26 mouse cellular contexts compared by ENCODE assay signal in genomic region chr19:18799646-18800045, GRCm38 (mm10). TPM values are rescaled to one million over a fixed set of nuclear protein-coding genes. Genes with fewer than 3 reads are reported as not detected.
DNase-seq lines count a peak whose midpoint lies in the region; ATAC-seq lines count a peak whose summit lies in the region.
"Had no signal": no experiment of that assay in that cellular context is flagged by ENCODE, and none has a peak within 500 bp of the region (broad histone marks: within the 10 kb centered on the region; RNA-seq: fewer than 3 reads in every experiment).

No protein-coding gene starts in this region.

- H3K36me3 ChIP-seq in liver, embryonic 12.5 days, result no peaks in the 10 kb centered on the region
- H3K36me3 ChIP-seq: G1E had no signal

- DNase-seq in ES-CJ7 (ENCODE audit: low read depth, low spot score) (peak; percentile 23), R1 (ENCODE audit: low read depth, low spot score) (peak; percentile 23), ZHBTc4 (ENCODE audit: low read depth, low spot score) (peak; percentile 51)
- DNase-seq in spleen, postnatal 36 days (ENCODE audit: low spot score in 2 of 2), result no peak
- DNase-seq: adrenal gland, adult 2 months; adrenal gland, adult 8-10 months; adrenal gland, postnatal 10 days; adrenal gland, postnatal 14 days; adrenal gland, postnatal 25 days; adrenal gland, postnatal 36 days; B cell, adult 2 months; cerebellum, adult 11 months; cerebellum, adult 11-12 months; cerebellum, adult 18-20 months; cerebellum, adult 2 months; cerebellum, adult 8-10 months; cerebellum, adult 9-10 months had no signal

- no peaks in the 10 kb centered on the region for H3K4me1 ChIP-seq in liver, embryonic 12.5 days

- H3K27me3 ChIP-seq in liver, embryonic 12.5 days (replicated peaks), result no peaks in the 10 kb centered on the region
- H3K27me3 ChIP-seq: CH12.LX, Patski had no signal

- no peak overlapping the region for H3K4me3 ChIP-seq in liver, embryonic 12.5 days

- H3K9ac ChIP-seq in liver, embryonic 12.5 days, result no peak overlapping the region

- 53% methylated on average over 1 of the region's 1 CpGs for WGBS in liver, embryonic 12.5 days (ENCODE audit: insufficient replicate concordance)

- ATAC-seq in liver, embryonic 12.5 days, result no peak
- ATAC-seq in megakaryocyte progenitor cell, adult 5-6 weeks (replicated peaks; ENCODE audit: poor library complexity), result no peak
- ATAC-seq: activated CD4-positive, CD25-positive, alpha-beta regulatory T cell, adult 4 months; CD4-positive, CD25-positive, alpha-beta regulatory T cell, adult 4 months; Patski had no signal

- H3K27ac ChIP-seq in liver, embryonic 12.5 days, result no peak overlapping the region

- no peaks in the 10 kb centered on the region for H3K9me3 ChIP-seq in liver, embryonic 12.5 days (replicated peaks)
- H3K9me3 ChIP-seq: G1E had no signal

- no peak overlapping the region for H3K4me2 ChIP-seq in liver, embryonic 12.5 days

RNA-seq across cellular contexts. Expression of gene Trpm6, which starts 49.9 kb away (rescaled TPM):
- 0.05 TPM in 1 of 2 replicates, not detected in the other for polyA plus RNA-seq in liver, embryonic 12.5 days (2016; fragmentation: Nextera tagmentation; extraction: Ambion mirVana)
- total RNA-seq in megakaryocyte progenitor cell, adult 5-6 weeks (2015), result 0.32 TPM in 1 of 2 replicates, not detected in the other
- total RNA-seq in megakaryocyte progenitor cell, adult 5-6 weeks (2017), result not detected in 2 replicates
- total RNA-seq: adrenal gland, adult 18-20 months; adrenal gland, postnatal 25 days; CH12.LX; MEL had no signal
- polyA plus RNA-seq: G1E had no signal

Comparison
In these comparisons a context has a peak if more than half of its experiments do, and no peak if none do; other contexts are left out.
1. DNase-seq: peak in ES-CJ7 (single experiment), R1 (single experiment) and ZHBTc4 (single experiment); none in spleen, postnatal 36 days (0 of 2).